Mouse (Mus musculus): ENCODE results near the gene Larp4.

Gene Larp4

DNA sequence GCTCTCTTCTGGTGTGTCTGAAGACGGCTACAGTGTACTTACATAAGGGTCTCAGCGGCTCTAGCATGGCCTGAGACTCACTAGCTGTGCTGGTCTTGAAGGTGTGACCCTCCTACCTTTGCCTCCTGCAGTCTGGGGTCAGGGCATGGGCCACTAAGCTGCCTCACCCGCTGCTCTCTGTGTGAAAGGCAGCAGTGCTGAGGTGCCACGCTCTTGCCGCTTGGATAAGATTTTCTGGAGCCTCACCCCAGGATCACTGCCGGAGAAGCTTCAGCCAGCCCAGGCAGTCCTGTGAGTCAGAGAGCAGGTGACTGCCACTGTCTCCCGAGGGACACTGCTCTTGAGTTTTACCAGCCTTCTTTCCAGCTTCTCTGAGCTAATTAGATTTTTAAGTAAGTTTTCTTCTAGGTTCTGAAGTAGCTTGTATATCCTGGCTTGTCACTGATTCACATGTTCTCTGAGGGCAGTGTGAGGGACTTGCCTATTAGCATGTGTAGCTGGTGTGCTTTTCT, 86.6 kb downstream of the Larp4 start:
- peak in 1 of 2 experiments; percentile 43 for DNase-seq (ENCODE audit: inconsistent age in 2 of 2, low spot score in 1 of 2)

DNA sequence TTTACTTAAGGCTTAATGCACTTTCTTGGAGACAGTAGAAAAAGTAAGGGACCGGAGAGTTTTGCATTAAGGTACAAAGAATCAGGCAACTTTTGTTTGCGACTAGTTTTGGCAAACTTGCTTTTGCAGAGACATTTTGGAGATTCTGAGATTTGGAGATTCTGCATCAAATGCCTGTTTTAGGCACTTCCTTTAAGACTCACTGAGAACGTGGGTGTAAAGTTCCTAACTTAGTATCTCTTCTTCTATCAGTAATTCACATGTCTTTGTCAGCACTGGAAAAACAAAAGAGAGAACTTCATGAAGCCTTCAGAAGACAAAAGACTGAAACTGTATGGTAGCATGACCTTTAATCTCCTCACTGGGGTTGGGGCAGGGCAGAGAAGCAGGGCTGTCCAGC, 87.8 kb downstream of the Larp4 start:
- DNase-seq (ENCODE audit: inconsistent age in 2 of 2, low spot score in 1 of 2) = no peak

DNA sequence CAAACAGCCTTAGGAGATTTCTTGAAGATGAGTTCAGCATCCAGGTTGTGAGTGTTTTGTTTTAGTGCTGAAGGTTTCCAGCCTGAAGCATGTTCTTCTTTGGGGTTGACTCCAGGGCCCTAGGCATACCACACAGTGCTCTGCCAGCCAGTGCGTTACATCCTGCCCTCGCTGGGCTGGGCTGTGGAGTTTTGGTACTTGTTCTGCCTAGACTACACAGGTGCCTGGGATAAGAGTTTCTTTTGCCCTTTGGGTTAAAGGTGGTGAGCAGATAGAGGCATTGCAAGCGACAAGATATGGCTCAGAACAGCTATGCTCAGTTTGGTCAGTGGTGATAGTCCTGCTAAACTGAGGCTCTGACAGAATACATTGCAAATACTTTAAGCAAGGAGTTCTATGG, 88.3 kb downstream of the Larp4 start:
- no peak for DNase-seq (ENCODE audit: inconsistent age in 2 of 2, low spot score in 1 of 2)

DNA sequence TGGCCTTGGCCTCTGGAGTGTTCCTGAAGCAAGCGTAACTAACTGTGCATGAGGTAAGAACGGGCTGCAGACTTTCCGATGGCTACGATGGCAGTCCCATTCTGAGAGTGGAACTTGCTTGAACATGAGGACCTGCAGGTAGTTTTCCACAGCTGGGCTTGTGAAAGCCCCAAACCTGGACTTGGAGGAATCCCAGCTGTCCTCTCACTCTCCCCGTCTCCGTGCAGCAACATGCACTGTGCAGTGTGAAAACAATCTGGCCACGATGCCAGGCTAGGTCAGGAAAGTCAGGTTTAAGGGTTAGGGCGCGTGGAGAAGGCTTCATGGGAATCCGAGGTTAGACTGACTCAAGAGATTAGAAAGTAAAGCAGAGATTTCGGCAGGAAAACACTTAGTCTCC, 89.0 kb downstream of the Larp4 start:
- DNase-seq (ENCODE audit: inconsistent age in 2 of 2, low spot score in 1 of 2) = peak in 1 of 2 experiments; percentile 30

DNA sequence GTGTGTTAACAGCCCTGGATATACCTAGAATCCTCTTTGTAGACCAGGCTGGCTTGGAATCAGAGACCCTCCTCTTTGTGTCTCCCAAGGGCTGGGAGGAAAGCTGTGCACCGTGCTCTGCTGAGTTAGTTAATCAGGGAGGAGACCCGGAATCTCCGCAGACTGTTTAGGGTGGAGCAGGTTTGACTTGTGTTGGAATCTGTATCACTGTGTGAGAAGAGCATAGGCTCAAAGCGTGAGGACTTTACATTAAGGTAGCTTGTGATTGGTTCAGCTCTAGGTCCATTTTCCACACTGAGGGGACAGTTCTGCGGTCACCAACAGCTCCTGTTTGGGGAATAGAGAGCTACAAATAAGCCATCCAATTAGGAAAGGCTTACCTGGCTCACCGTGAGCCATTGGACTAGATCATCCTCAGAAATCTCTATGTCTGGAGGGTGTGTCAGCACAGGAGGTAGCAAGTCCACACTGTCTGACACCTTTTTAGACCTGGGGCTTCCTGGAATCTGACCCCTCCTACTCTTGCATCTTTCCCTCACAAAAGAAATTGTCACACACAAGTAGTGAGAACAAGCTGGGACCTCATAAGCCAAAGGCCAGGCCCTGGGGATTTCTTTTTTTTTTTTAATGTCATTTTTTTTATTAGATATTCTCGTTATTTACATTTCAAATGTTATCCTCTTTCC, 89.9 kb downstream of the Larp4 start:
- no peak for DNase-seq (ENCODE audit: inconsistent age in 2 of 2, low spot score in 1 of 2)

DNA sequence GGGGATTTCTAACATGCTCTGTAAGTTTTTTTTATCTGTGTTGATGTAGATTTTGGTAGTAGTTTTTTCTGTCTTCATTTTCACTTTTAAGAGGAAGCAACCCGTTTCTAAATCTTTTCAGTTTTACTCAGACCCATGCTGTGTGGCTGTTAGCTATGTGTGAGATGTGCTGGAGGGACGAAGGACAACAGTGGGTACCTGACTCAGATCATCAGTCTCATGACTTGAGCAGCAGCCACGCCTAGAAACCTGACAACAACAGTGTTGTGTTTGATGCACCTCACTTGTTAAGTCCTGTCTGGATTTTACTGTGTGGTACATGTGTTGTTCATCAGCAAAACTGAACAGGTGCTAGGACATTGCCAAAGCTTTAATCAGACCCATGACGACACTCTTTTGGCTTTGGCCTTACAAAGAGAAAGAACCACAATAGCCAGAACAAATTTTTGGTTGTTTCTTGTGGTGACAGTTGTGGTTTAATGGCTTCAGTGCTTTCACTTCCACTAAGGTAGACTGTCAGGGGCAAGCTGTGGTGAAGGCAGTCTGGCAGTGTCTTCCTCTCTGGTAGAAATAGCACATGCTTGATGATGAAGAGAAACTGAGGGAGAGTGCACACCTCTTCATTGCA, 90.8 kb downstream of the Larp4 start:
- DNase-seq (ENCODE audit: inconsistent age in 2 of 2, low spot score in 1 of 2) = peak in 1 of 2 experiments; percentile 21

DNA sequence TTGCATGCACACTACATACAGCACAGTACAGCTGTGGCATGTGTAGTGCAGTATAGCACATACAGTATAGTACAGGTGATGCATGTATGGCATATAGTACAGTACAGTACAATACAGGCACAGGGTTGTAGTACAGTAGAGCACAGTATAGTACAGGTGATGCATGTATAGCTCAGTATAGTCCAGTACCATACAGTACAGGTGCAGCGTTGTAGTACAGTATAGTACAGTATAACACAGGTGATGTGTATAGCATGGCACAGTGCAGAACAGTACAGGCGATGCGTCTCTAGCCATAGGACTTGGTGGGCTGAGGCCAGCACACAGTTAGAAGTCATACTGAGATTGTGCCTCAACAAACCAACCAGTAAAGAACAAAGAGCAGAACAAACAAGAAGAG, 91.5 kb downstream of the Larp4 start:
- no peak for DNase-seq (ENCODE audit: inconsistent age in 2 of 2, low spot score in 1 of 2)

DNA sequence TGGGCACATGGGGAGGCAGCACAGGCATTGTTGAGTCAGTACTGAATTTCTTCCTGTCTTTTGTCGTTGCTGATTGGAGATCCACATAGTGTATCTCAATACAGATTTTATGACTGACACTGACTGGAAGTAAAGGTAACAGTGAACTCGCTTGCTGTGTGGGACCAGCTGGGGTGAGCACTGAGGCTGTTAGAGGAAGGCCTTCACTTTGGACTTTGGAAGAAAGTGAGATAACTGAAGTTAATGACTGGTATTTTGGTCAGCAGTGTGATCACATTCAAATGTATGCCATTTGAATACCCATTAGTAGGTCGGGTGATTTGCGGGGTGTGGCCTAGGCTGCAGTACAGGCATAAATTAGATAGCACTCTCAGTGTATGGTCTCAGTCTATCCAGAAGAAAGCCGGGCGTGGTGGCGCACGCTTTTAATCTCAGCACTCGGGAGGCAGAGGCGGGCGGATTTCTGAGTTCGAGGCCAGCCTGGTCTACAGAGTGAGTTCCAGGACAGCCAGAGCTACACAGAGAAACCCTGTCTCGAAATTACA, 93.4 kb downstream of the Larp4 start:
- DNase-seq (ENCODE audit: inconsistent age in 2 of 2, low spot score in 1 of 2) = no peak
